Mouse (Mus musculus) liver, adult 2 months (tissue): ENCODE measurements around the gene Ppp1r14b.

ENCODE experiments used
- CTCF ChIP-seq: fragments of 200-500 bp; IDR thresholded peaks from 2 replicates; pipeline ENCODE4 v1.5.1; 2011; ENCODE audit warnings: low read depth, low read length, control low read depth
- POLR2A ChIP-seq: fragments of 200-500 bp; IDR thresholded peaks from 2 replicates; pipeline ENCODE4 v1.6.1; 2011; ENCODE audit warnings: low read length, control low read depth; ENCODE audit not compliant: insufficient read depth; ENCODE audit errors: extremely low read depth

- TF ChIP-seq CTCF (no peak), POLR2A (no peak)
Measured at GRCm38 (mm10) chr19:6985300-6985699, 10.5 kb downstream of the Ppp1r14b start.
